Mouse (Mus musculus): ENCODE measurements around the gene Slc12a9.

DNA sequence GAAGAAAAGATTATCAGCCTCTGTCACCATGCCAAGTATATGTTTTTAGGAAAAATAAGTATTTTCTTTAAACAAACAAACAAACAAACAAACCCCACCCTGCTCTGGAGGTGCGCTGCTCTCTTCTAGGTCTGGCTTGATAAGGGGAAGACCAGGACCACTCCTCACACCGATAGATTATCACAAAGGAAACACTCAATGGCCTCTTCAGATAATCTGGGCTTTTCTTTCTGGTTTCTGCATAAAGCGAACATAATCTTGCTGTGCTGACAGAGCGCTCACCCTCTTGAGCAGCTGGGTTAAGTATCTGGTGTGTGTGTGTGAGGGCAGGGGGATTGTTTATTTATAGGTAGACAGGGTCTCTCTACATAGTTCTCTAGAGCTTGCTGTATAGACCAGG is 29.8 kb downstream of the Slc12a9 start:
- TF ChIP-seq CTCF (IDR thresholded peaks at IDR 0.05; ENCODE audit: low read depth, low read length) = no peak
- TF ChIP-seq POLR2A (IDR thresholded peaks at IDR 0.05; ENCODE audit: extremely low read depth, insufficient read depth, low read length) = no peak

All from liver, adult 2 months (tissue).